Mouse (Mus musculus) embryo, embryonic 10.5 days (tissue): ENCODE data around the gene Senp1.

ENCODE experiments used
- DNase-seq: peaks from one replicate; pipeline ENCODE4 v3.0.0-alpha.2; 2015; ENCODE audit warnings: low spot score

Senp1 gene

GRCm38 (mm10) chr15:98048918-98049700 lies 44.4 kb downstream of the Senp1 start:
- no peak for DNase-seq

GRCm38 (mm10) chr15:98044387-98044786 lies 49.2 kb downstream of the Senp1 start:
- DNase-seq, result no peak

GRCm38 (mm10) chr15:98043967-98044366 lies 49.6 kb downstream of the Senp1 start:
- no peak for DNase-seq

- no peak for DNase-seq
Measured at GRCm38 (mm10) chr15:98042508-98042907, 51.0 kb downstream of the Senp1 start.

GRCm38 (mm10) chr15:98039682-98040081 lies 53.9 kb downstream of the Senp1 start:
- no peak for DNase-seq

GRCm38 (mm10) chr15:98036578-98036977 lies 57.0 kb downstream of the Senp1 start:
- DNase-seq, result no peak

GRCm38 (mm10) chr15:98035076-98035755 lies 58.3 kb downstream of the Senp1 start:
- DNase-seq, result no peak

- DNase-seq, result no peak
Measured at GRCm38 (mm10) chr15:98033233-98033748, 60.3 kb downstream of the Senp1 start.

- no peak for DNase-seq
Measured at GRCm38 (mm10) chr15:98029798-98030197, 63.7 kb downstream of the Senp1 start.

- peak; percentile 39 for DNase-seq
Measured at GRCm38 (mm10) chr15:98026967-98027904, 66.3 kb downstream of the Senp1 start.

GRCm38 (mm10) chr15:98025611-98026010 lies 67.9 kb downstream of the Senp1 start:
- DNase-seq, result no peak

- DNase-seq, result peak; percentile 44
Measured at GRCm38 (mm10) chr15:98023137-98023536, 70.4 kb downstream of the Senp1 start.

- peak; percentile 67 for DNase-seq
Measured at GRCm38 (mm10) chr15:98021886-98022285, 71.7 kb downstream of the Senp1 start.

- DNase-seq, result no peak
Measured at GRCm38 (mm10) chr15:98019047-98019446, 74.5 kb downstream of the Senp1 start.

- DNase-seq, result peak; percentile 26
Measured at GRCm38 (mm10) chr15:98017925-98018324, 75.6 kb downstream of the Senp1 start.

- no peak for DNase-seq
Measured at GRCm38 (mm10) chr15:98012810-98013209, 80.7 kb downstream of the Senp1 start.

- DNase-seq, result peak; percentile 36
Measured at GRCm38 (mm10) chr15:98005181-98005580, 88.4 kb downstream of the Senp1 start.

GRCm38 (mm10) chr15:98004740-98005159 lies 88.8 kb downstream of the Senp1 start:
- DNase-seq, result no peak

GRCm38 (mm10) chr15:98003822-98004739 lies 89.5 kb downstream of the Senp1 start, which contains the start of gene Col2a1:
Gene Col2a1 (minus strand): TSS chr15:98004695.
- peak; percentile 83 for DNase-seq

- DNase-seq, result peak; percentile 85
Measured at GRCm38 (mm10) chr15:98002991-98003821, 90.3 kb downstream of the Senp1 start.
